Mouse (Mus musculus) megakaryocyte, adult 5-6 weeks (primary cell): ENCODE measurements at regions not wholly inside any gene's neighbourhood (a gene's known extent, or its start where the extent isn't known, plus 50 kb on each side); places are given as distances from the start of the nearest gene placed in this dataset.
A peak's percentile ranks its signal among the peaks of the same experiment; 100 is the strongest.

Experiments used
- ATAC-seq: 2 replicates; pipeline ENCODE4 v1.8.0; 2016; ENCODE audit warnings: mild to moderate bottlenecking, inconsistent platforms; ENCODE audit not compliant: poor library complexity, severe bottlenecking

DNA sequence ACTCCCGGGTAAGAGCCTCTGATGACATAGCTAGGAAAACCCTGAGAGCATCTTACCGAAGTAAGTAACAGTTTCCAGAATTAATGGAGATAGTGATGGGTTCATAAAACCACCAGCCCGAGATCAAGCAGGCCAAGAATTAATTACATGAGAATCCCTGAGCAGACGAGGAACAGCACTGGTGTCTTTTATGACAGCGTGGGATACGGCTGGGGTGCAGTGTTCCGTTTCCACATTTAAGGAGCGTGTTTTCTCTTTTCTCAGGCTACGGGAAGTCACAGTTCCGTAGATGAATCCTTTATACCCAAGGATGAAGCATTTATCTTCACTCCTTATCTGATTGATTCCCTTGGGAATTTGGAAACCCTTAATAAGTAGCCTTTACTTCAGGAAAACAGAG, 169.1 kb upstream of the Samsn1 start:
- ATAC-seq = no peak

DNA sequence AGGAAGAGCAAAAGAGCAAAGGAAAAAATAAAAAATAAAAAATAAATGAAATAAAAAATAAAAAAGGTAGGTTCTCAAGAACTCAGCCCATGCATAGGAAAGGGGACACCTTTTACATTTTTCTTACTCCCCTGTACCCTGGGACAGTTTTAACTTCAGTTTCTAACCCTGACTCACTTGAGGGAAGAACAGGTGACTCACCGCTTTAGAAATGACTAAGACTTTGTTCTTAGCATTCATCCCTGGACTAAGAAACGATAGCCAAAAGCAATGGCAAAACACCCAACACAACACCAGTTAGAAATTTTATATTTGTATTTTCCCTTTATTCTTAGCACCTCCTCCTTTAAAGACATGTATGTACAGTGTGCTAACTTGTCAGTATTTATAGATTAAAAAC, 161.5 kb upstream of the Samsn1 start:
- no peak for ATAC-seq

DNA sequence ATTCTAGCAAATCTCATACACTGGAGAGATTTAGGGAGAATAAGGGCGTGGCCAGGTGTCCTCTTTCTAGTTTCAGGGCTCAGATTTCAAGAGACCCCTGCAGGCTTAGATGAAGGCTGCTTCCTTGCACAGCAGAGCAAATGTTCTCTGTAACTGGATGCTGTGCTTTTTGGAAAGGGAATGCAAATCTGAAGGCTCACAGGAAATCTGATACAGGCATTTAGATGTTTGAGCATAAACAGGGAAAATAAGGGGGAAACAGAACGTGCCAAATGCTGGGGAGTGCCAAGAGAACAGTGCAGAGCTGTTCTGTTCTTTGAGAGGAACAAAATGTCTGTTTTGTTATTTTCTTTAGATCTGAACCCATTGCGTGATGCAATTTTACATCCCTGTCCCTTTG, 161.0 kb upstream of the Samsn1 start:
- ATAC-seq = no peak

DNA sequence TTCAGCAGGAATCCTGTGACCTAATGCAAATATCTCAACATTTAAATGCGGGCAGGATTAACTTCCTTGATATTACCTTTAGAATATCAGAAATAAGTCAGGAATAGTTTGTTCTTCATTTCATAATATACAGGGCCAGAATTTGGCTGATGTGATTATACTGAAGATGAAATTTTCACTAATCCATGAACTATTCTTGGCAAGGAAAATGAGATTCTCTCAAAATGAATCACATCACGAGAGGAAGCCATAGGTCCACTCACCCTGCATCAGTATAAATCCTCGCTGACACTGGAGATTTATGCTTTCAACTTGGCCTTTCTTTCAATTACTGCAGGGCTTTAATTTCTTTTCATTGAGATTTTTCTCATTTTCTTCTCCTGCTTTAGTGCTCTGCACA, 159.5 kb upstream of the Samsn1 start:
- no peak for ATAC-seq

- no peak for ATAC-seq
Observed at GRCm38 (mm10) chr16:76167651-76168050, 145.6 kb upstream of the Samsn1 start.

DNA sequence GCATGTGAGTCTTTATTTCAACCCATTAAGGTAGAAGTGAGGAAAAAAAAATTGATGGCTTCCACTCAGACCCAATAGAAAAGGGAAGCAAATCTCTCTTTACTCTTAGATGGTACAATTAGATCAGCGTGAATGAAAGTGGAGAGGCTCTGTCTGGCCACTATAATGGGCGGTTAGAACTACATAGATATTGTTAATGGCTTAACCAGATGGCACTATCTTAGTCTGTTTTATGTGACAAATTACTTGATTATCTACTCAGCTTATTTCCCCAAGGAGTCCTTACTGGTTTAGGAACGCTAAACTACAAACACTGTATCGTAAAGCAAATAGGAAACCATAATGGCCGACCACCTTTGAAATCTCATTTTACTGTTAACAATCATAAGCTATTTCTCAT, 138.8 kb upstream of the Samsn1 start:
- ATAC-seq = no peak

DNA sequence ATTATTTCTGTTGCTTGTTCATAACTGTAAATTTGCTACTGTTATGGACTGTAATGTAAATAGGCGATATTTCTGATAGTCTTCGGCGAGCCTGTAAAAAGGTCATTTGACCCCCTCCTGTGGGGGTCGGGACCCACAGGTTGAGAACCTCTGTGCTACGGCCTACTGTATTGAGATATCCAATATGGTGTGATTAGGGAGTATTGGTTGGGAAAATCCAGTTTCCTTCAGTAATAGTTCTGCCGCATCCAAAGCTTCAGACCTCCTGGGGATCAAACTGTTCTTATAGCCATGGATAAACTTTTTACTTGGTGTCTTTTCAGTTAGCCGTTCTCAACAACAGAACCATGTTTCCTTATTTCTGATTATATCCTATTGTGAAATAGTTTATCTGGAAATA, 136.5 kb upstream of the Samsn1 start:
- no peak for ATAC-seq

DNA sequence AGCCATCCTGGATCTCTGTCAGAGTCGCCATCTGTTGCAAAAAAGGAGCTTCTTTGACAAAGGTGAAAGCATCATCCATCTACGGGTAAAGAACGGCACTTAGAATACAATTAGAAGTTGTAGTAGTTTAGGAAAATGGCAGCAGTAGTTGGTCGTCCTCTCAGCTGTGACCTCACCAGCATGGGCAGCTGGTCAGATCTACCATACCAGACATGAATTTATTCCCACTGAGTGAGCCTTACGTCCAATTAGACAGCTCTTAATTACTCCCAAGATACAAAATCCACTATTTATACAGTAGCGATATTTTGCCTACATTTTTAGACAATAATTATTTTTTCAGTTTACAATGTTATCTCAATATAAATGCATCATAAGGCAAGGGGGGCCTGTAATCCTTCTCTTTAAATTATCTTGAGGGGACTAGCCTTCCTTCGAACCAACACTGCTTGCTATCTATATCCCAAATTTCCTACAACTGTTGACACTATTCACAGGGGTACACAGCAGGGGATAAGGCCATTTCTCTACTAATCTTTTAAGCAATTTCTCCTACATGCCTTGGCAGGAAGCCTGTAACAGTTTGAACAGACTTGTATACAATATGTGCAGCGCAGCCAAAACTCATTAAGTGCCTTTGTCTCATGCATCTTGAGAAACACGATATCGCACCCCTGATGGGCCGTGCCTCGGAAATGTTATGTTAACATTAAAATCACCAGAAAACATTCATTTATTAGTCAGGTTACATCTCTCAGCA, 131.9 kb upstream of the Samsn1 start:
- no peak for ATAC-seq

DNA sequence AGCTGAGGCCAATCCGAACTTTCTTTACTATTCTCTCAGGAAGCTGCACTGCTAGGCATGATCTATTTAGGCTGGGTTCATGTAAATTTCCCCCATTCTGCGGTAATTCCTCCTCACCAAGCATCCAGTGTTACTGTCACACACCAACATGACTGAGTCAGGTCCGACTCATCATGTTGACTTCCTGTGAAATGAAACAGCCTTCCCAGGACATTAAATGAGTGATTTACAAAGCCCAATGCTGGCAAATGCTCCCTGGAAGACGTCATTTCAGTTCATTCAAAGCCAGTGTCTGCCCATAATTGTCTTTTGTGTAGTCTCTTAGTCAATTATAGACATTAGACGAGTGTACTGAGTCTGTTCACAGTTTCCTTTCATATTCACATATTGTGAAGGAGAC, 127.5 kb upstream of the Samsn1 start:
- ATAC-seq = no peak

DNA sequence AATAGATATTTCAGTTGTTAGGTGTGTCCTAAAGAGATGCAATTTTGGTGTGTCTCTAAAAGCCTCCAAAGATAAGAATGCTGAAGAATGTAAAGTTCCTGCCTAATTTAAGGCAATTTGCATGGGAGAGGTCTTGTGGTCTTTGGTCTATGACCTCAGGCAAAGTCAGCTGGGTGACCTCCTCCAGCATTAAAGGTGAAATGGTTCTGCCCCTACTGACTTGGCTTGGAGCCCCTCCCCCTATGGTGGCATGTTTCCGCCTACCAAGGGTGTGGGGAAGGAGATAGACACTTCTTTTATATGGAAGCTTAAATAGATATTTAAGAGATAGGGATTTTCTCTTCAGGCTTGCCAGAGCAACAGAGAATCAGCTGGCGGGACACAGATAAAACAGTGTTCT, 111.8 kb upstream of the Samsn1 start:
- no peak for ATAC-seq

DNA sequence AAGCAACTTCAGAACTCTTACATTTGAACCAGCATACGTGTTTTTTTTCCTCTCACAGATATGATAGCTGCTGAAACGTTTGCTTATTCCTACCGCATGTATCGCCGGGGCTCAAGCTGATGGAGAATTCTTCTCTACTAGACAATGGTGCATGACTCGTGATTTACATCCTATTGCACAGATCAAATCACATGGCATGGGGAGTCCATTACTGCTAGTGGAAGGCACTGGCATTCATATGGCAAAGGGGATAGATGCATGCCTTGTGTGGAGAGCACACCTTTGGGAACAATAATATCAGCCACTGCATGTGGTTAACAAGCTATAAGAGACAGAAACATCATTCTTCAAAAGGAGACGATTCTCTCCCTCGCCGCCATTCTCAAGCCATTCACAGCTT, 108.4 kb upstream of the Samsn1 start:
- no peak for ATAC-seq

GRCm38 (mm10) chr16:76129982-76130381, 107.9 kb upstream of the Samsn1 start:
- peak; percentile 86 for ATAC-seq

DNA sequence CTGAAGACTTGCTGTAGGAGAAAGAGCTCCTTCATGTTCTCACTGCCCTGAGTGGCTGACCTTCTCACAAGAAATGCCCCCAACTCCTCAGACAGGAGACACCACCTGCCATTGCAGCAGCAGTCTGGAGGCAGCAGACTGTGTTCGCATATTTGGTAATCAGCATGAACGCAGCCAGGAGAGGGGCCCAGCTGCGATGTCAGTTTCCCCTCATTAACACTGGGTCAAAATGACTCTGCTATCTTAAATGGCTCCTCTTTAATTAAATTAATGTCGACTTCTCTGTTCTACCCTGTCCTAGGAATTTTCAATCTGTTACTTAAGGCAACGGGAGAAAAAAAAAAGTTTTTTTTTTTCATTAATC, 100.9 kb upstream of the Samsn1 start:
- ATAC-seq = no peak

GRCm38 (mm10) chr16:76122172-76123020, 100.3 kb upstream of the Samsn1 start:
- no peak for ATAC-seq

DNA sequence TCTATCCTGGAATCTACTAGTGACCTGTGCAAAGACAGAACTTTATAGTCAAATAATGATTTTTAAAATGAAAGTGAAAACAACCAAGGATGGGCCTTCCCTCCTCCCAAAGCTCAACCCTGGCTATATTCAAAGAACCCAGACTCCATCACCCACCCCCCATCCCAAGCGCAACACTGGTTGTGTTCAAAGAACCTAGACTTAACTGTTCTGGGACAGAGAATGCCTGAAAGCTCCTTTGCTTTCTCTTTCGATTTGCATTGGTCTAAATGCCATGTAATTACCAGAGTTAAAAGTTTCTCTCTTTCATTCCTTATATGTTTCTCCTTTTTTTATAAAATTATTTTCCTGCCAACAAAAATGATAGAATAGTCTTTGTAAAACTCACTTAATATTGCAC, 98.6 kb upstream of the Samsn1 start:
- ATAC-seq = 0 out of 2 replicates have a peak, but pooled peaks have one; percentile 24

- ATAC-seq = peak; percentile 83
Observed at GRCm38 (mm10) chr16:76110383-76110782, 88.3 kb upstream of the Samsn1 start.

DNA sequence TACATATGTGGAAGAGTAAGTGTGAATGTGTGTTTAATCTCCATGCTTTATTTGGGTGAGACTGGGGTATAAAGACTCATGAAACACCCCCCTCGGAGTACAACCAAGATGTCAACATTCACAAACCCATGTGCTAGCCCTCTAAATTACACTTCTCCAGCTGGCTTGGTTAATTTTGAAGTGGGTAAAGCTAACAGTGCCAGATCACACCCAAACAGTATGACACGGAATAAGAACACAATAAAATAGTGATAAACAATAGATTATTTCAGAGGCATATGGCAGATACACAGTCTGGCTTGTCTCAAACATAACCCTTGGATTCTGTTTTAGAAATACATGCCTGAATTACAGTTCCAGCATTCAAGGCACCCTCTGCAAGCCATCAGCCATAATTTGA, 86.4 kb upstream of the Samsn1 start:
- no peak for ATAC-seq

DNA sequence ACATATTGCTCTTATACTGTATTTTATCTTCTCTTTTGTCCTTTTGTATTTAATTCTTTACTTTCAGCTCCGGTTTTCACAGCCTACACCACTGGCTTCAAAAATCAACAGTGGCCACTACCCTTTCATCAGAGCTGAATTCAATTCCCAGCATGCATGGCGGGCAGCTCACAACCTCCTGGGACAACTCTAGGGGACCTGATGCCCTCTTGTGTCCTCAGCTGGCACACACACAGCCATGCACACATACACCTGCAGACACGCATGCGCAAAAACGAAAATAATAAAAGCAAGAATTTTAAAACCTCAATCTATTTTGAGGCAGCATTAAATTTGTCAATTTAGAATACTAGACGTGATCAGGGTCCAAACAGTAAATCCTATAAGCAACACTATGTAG, 82.6 kb upstream of the Samsn1 start:
- no peak for ATAC-seq

- no peak for ATAC-seq
Observed at GRCm38 (mm10) chr16:76101773-76102172, 79.7 kb upstream of the Samsn1 start.

- no peak for ATAC-seq
Observed at GRCm38 (mm10) chr16:76097808-76098207, 75.7 kb upstream of the Samsn1 start.

DNA sequence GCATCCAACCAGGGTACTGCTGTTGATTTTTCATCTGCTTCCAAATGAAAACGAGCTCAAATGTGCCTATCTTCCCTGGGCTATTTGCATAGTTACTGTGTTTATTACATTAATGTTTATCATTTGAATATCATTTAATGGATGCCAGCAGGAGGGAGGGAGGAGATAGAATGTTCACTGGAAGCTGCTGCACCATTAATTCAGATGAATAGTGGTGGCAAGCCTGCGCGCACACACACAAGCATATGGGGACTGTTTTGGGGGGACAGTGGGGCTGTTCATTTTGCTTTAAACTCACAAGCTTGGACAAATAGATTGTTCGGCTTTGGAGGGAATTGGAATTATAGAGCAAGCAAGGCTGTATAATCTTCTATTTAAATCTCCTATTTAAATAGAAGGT, 74.3 kb upstream of the Samsn1 start:
- ATAC-seq = no peak

- no peak for ATAC-seq
Observed at GRCm38 (mm10) chr16:76085363-76085762, 63.3 kb upstream of the Samsn1 start.
